Mouse (Mus musculus): ENCODE results near the gene Thbs4.
A peak's percentile ranks its signal among the peaks of the same experiment; 100 is the strongest.

Gene Thbs4

GRCm38 (mm10) chr13:92711821-92712220 lies 82.8 kb downstream of the Thbs4 start:
- DNase-seq, result no peak

DNA sequence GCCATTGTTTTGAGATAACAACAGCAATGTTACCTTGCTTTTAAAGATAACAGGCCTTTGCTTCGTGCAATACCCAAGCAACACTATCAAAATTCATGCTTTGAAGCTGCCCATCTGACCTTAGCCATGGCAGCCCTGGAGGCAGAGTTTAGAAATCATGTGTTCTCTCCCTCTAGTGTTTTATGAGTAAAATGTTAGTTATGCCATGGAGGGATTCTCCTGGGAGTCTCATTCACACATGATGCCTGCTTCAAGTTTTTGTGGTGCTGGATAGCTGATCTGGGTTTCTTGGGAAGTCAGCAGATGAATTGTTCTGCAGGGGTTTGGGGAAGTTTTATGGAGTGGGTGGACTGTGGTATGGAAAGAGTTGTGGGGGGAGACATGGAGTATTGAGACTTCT lies 84.3 kb downstream of the Thbs4 start:
- no peak for DNase-seq

GRCm38 (mm10) chr13:92709535-92709934 lies 85.1 kb downstream of the Thbs4 start:
- no peak for DNase-seq

DNA sequence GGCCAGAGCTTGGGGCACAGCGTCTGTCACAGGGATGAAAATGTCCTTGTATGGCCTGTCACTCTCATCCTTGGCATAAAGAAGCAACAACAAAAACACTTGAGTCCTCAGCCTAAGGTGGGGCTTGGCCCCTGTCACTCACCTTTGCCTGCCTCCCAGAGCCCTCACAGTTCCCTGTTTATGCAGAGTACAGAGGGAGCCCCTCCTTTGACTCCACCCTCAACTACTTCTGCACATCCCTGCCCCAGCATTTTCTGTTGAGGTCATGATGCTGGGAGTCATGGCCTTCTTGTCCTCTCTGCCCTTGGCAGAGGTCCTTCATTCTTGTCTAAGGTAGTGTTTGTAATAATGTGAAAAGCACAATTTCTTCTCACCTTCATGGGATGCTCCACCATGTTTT lies 86.2 kb downstream of the Thbs4 start:
- no peak for DNase-seq

- DNase-seq, result no peak
Observed at GRCm38 (mm10) chr13:92707941-92708340, 86.7 kb downstream of the Thbs4 start.

DNA sequence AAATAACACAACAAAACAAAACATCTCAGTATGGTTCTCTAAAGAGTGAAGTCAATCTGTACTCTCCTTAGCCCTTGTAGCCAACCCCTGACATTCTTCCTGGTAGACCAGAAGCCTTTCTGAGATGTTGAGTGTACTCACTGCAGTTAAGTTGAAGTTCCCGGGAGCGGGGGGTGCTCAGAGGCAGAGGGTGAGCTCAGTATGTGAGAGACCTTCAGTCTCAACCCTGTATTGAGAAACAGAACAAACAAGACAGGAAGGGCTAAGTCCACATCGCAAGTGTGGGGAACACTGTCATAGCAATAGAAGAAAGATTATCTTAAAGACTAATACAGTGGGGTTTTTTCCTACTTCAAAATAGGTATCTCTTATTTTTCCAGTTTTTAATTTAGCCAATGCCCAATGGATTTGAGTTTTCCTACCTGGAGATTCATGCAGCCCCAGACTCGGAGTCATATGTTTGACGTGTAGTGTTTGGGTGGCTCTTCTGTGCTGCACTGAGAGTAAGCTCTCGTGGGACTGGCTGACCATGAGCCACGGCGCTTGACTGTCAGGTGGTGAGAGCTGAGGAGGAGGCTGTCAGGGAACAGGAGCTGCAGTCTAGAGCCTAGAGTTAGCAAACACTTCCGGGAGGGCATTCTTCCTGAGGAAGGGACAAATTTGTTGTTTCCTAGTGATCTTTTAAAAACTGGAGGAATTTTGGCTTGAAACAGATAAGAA lies 88.1 kb downstream of the Thbs4 start:
- no peak for DNase-seq

GRCm38 (mm10) chr13:92705016-92705535 lies 89.5 kb downstream of the Thbs4 start:
- DNase-seq, result no peak

DNA sequence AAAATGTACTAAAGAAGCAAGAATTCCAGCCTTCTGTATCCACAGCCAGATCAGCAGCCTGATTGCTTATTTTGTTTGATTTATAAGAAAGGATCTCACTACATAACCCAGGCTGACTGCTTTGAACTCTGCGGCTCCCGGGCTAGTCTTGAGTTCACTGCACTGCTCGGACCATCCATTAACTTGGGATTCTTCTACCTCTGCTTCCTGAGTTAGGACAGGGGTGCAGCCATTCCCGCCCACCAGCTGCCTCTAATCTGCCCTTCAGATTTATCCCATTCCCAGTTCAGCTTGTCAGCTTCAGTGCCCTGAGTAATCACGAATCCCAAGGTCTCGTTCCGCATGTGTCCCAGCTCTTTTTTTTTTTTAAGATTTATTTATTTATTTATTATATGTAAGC lies 90.4 kb downstream of the Thbs4 start:
- DNase-seq, result no peak

- DNase-seq, result peak; percentile 39 to 66
Observed at GRCm38 (mm10) chr13:92703241-92704027, 91.2 kb downstream of the Thbs4 start.

- no peak for DNase-seq
Observed at GRCm38 (mm10) chr13:92702035-92702434, 92.6 kb downstream of the Thbs4 start.
